Mouse (Mus musculus) forebrain, embryonic 15.5 days (tissue): ENCODE measurements around the gene Rbm34. TPM values are rescaled to one million over a fixed set of nuclear protein-coding genes. Genes with fewer than 3 reads are reported as not detected.
"Not testable (repeated sequence)": the region's sequence is repeated elsewhere in the genome, so short reads cannot be mapped to it uniquely, and the experiment has no call there.

Experiments used
- ATAC-seq: fragments of 200-750 bp; cut with Nextera tagmentation; replicated peaks from 2 replicates; pipeline ENCODE4 v1.8.0; 2017; ENCODE audit warnings: mild to moderate bottlenecking, moderate TSS enrichment, moderate library complexity
- H3K27ac ChIP-seq: fragments of 300-500 bp; sonication (generic); replicated peaks from 2 replicates; pipeline ENCODE4 v1.5.1; 2015; ENCODE audit warnings: mild to moderate bottlenecking, inconsistent platforms
- H3K27me3 ChIP-seq: fragments of 300-500 bp; sonication (generic); 2 replicates; pipeline ENCODE4 v1.6.1; 2015; ENCODE audit warnings: inconsistent platforms
- H3K36me3 ChIP-seq: fragments of 300-500 bp; sonication (generic); 2 replicates; pipeline ENCODE4 v1.6.1; 2015; ENCODE audit warnings: mild to moderate bottlenecking, inconsistent platforms
- H3K4me1 ChIP-seq: fragments of 300-500 bp; sonication (generic); 2 replicates; pipeline ENCODE4 v1.6.1; 2015; ENCODE audit warnings: inconsistent platforms
- H3K4me2 ChIP-seq: fragments of 300-500 bp; sonication (generic); replicated peaks from 2 replicates; pipeline ENCODE4 v1.6.1; 2015; ENCODE audit warnings: mild to moderate bottlenecking, inconsistent platforms
- H3K4me3 ChIP-seq: fragments of 300-500 bp; sonication (generic); 2 replicates; pipeline ENCODE4 v1.5.1; 2015; ENCODE audit warnings: mild to moderate bottlenecking, inconsistent platforms
- H3K9ac ChIP-seq: fragments of 300-500 bp; sonication (generic); replicated peaks from 2 replicates; pipeline ENCODE4 v1.6.1; 2015; ENCODE audit warnings: mild to moderate bottlenecking, inconsistent platforms
- H3K9me3 ChIP-seq: fragments of 300-500 bp; sonication (generic); 2 replicates; pipeline ENCODE4 v1.6.1; 2016; ENCODE audit warnings: inconsistent platforms
- WGBS: fragments of 180-500 bp; shearing (Covaris S2); methylation state at CpG from one replicate; pipeline ENCODE4 v1.1.7; 2015; ENCODE audit warnings: mixed read lengths; 5-methylcytosine and 5-hydroxymethylcytosine counted together
- polyA plus RNA-seq: library from polyadenylated mRNA; unstranded; fragments of >200 nt; fragmentation: Nextera tagmentation; extraction: Ambion mirVana; gene quantifications from 2 replicates; pipeline ENCODE4 v1.2.1, GENCODE M21; 2015

Rbm34 gene
- polyA plus RNA-seq, result 26.4 and 28.2 TPM in 2 replicates

GRCm38 (mm10) chr8:126970579-126971313 lies at the start of gene Rbm34:
Gene Rbm34, minus strand, starts transcription at chr8:126971071.
- no peaks in the 10 kb centered on the region for H3K27me3 ChIP-seq
- peak within 1 kb of the TSS; percentile 77 for H3K9ac ChIP-seq
- H3K9me3 ChIP-seq, result no peaks in the 10 kb centered on the region
- H3K4me2 ChIP-seq, result peak within 1 kb of the TSS; percentile 83
- whole genome bisulfite sequencing, result under 1% methylated on average over 50 of the region's 50 CpGs
- peaks cover 10% of the 10 kb centered on the region for H3K4me1 ChIP-seq
- ATAC-seq, result peak; percentile 98
- H3K4me3 ChIP-seq, result peak within 1 kb of the TSS; percentile 78
- peaks cover 19% of the 10 kb centered on the region; the same call in 1 of the 2 replicates for H3K36me3 ChIP-seq
- H3K27ac ChIP-seq, result peak within 1 kb of the TSS; percentile 89

- no peaks in the 10 kb centered on the region for H3K27me3 ChIP-seq
- no peak overlapping the region for H3K27ac ChIP-seq
- H3K4me1 ChIP-seq, result no peaks in the 10 kb centered on the region
- no peaks in the 10 kb centered on the region for H3K36me3 ChIP-seq
- H3K9me3 ChIP-seq, result no peaks in the 10 kb centered on the region
- no peak overlapping the region for H3K4me3 ChIP-seq
- H3K4me2 ChIP-seq, result no peak overlapping the region
- ATAC-seq, result no peak
- no peak overlapping the region for H3K9ac ChIP-seq
- 62% methylated on average over 9 of the region's 9 CpGs for WGBS
Observed at GRCm38 (mm10) chr8:127011668-127012067, 40.8 kb upstream of the Rbm34 start.

GRCm38 (mm10) chr8:126994506-126994905 lies 23.6 kb upstream of the Rbm34 start:
- Histone ChIP-seq H3K36me3 (no peaks in the 10 kb centered on the region), H3K9me3 (no peaks in the 10 kb centered on the region), H3K4me3 (no peak overlapping the region), H3K9ac (no peak overlapping the region), H3K27me3 (no peaks in the 10 kb centered on the region), H3K4me2 (no peak overlapping the region), H3K4me1 (no peaks in the 10 kb centered on the region), H3K27ac (no peak overlapping the region)
- ATAC-seq, result no peak
- WGBS, result 19% methylated on average over 1 of the region's 1 CpGs

- Histone ChIP-seq H3K4me3 (no peak overlapping the region), H3K27ac (no peak overlapping the region), H3K4me2 (no peak overlapping the region), H3K9ac (no peak overlapping the region), H3K27me3 (no peaks in the 10 kb centered on the region), H3K4me1 (no peaks in the 10 kb centered on the region), H3K9me3 (no peaks in the 10 kb centered on the region), H3K36me3 (no peaks in the 10 kb centered on the region)
- 82% methylated on average over 5 of the region's 5 CpGs for WGBS
- ATAC-seq, result no peak
Observed at GRCm38 (mm10) chr8:126989363-126990153, 18.7 kb upstream of the Rbm34 start.

GRCm38 (mm10) chr8:126988346-126989006 lies 17.6 kb upstream of the Rbm34 start:
- H3K9ac ChIP-seq, result no peak overlapping the region
- H3K4me1 ChIP-seq, result no peaks in the 10 kb centered on the region
- H3K4me2 ChIP-seq, result no peak overlapping the region
- no peaks in the 10 kb centered on the region for H3K27me3 ChIP-seq
- no peak overlapping the region for H3K27ac ChIP-seq
- WGBS, result 64% methylated on average over 16 of the region's 16 CpGs
- no peaks in the 10 kb centered on the region for H3K9me3 ChIP-seq
- no peak overlapping the region for H3K4me3 ChIP-seq
- ATAC-seq, result no peak
- no peaks in the 10 kb centered on the region for H3K36me3 ChIP-seq

- peak; percentile 61; the same call in 1 of the 2 replicates for ATAC-seq
- no peaks in the 10 kb centered on the region for H3K4me1 ChIP-seq
- H3K27me3 ChIP-seq, result no peaks in the 10 kb centered on the region
- no peak overlapping the region for H3K4me2 ChIP-seq
- H3K4me3 ChIP-seq, result no peak overlapping the region
- 3% methylated on average over 12 of the region's 12 CpGs for WGBS
- no peak overlapping the region for H3K9ac ChIP-seq
- H3K9me3 ChIP-seq, result no peaks in the 10 kb centered on the region
- no peaks in the 10 kb centered on the region for H3K36me3 ChIP-seq
- H3K27ac ChIP-seq, result no peak overlapping the region
Observed at GRCm38 (mm10) chr8:126986495-126986894, 15.6 kb upstream of the Rbm34 start.

- H3K4me3 ChIP-seq, result no peak overlapping the region
- no peak for ATAC-seq
- H3K9ac ChIP-seq, result no peak overlapping the region
- WGBS, result 75% methylated on average over 5 of the region's 5 CpGs
- no peaks in the 10 kb centered on the region for H3K9me3 ChIP-seq
- no peaks in the 10 kb centered on the region for H3K36me3 ChIP-seq
- H3K27ac ChIP-seq, result no peak overlapping the region
- H3K27me3 ChIP-seq, result peaks cover 9% of the 10 kb centered on the region; the same call in 1 of the 2 replicates
- no peaks in the 10 kb centered on the region for H3K4me1 ChIP-seq
- no peak overlapping the region for H3K4me2 ChIP-seq
Observed at GRCm38 (mm10) chr8:126980046-126980445, 9.2 kb upstream of the Rbm34 start.

GRCm38 (mm10) chr8:126979091-126979920 lies 8.4 kb upstream of the Rbm34 start:
- H3K9me3 ChIP-seq, result no peaks in the 10 kb centered on the region
- H3K4me2 ChIP-seq, result peak overlapping the region; percentile 35
- H3K4me3 ChIP-seq, result peak overlapping the region; percentile 24
- H3K4me1 ChIP-seq, result no peaks in the 10 kb centered on the region
- H3K27ac ChIP-seq, result no peak overlapping the region
- no peaks in the 10 kb centered on the region for H3K36me3 ChIP-seq
- no peak for ATAC-seq
- 25% methylated on average over 27 of the region's 27 CpGs for WGBS
- H3K9ac ChIP-seq, result no peak overlapping the region
- peaks cover 9% of the 10 kb centered on the region; the same call in 1 of the 2 replicates for H3K27me3 ChIP-seq

- not testable (repeated sequence) for ATAC-seq, H3K4me2 ChIP-seq, H3K9me3 ChIP-seq, H3K27ac ChIP-seq, H3K27me3 ChIP-seq, H3K9ac ChIP-seq, H3K4me1 ChIP-seq, H3K36me3 ChIP-seq, H3K4me3 ChIP-seq
- 46% methylated on average over 3 of the region's 3 CpGs for WGBS
Observed at GRCm38 (mm10) chr8:126978535-126978934, 7.7 kb upstream of the Rbm34 start.

- 84% methylated on average over 10 of the region's 10 CpGs for WGBS
- Histone ChIP-seq H3K4me3 (no peak overlapping the region), H3K27me3 (peaks cover 9% of the 10 kb centered on the region; the same call in 1 of the 2 replicates), H3K27ac (no peak overlapping the region), H3K9ac (no peak overlapping the region), H3K36me3 (no peaks in the 10 kb centered on the region), H3K4me1 (no peaks in the 10 kb centered on the region), H3K9me3 (no peaks in the 10 kb centered on the region), H3K4me2 (no peak overlapping the region)
- ATAC-seq, result no peak
Observed at GRCm38 (mm10) chr8:126978028-126978427, 7.2 kb upstream of the Rbm34 start.

- no peak for ATAC-seq
- WGBS, result 34% methylated on average over 8 of the region's 8 CpGs
Observed at GRCm38 (mm10) chr8:126976608-126977348, 5.9 kb upstream of the Rbm34 start.

More at GRCm38 (mm10) chr8:126976608-126977348, 5.9 kb upstream of the Rbm34 start:
- H3K27ac ChIP-seq, result no peak overlapping the region
- H3K27me3 ChIP-seq, result peaks cover 9% of the 10 kb centered on the region; the same call in 1 of the 2 replicates
- no peak overlapping the region for H3K4me2 ChIP-seq
- H3K4me3 ChIP-seq, result no peak overlapping the region
- H3K36me3 ChIP-seq, result no peaks in the 10 kb centered on the region
- H3K4me1 ChIP-seq, result no peaks in the 10 kb centered on the region
- H3K9ac ChIP-seq, result no peak overlapping the region
- no peaks in the 10 kb centered on the region for H3K9me3 ChIP-seq
